Mouse (Mus musculus): ENCODE data around the gene Gm3336. TPM values are rescaled to one million over a fixed set of nuclear protein-coding genes. Genes with fewer than 3 reads are reported as not detected.
A peak's percentile ranks its signal among the peaks of the same experiment; 100 is the strongest.

Gm3336 gene
- polyA plus RNA-seq, 1 experiment from 2014 or later = 0.54 TPM

- WGBS = 82% methylated on average over 13 of the region's 13 CpGs
- no peaks in the 10 kb centered on the region for H3K9me3 ChIP-seq (ENCODE audit: low read length)
- H3K36me3 ChIP-seq (ENCODE audit: insufficient read depth, low read length) = no peaks in the 10 kb centered on the region
- no peak overlapping the region for H3K9ac ChIP-seq (replicated peaks; ENCODE audit: low read depth)
- H3K27ac ChIP-seq (ENCODE audit: low read length) = no peak overlapping the region
- peaks cover 10% of the 10 kb centered on the region; the same call in 1 of the 2 replicates for H3K4me1 ChIP-seq (ENCODE audit: insufficient read depth, low read depth, low read length)
- no peak overlapping the region for H3K4me2 ChIP-seq (replicated peaks; ENCODE audit: low read depth, low read length)
- DNase-seq (ENCODE audit: low spot score) (no peak), ATAC-seq (no peak)
- H3K27me3 ChIP-seq (replicated peaks; ENCODE audit: insufficient read depth, low read length) = peaks cover 4% of the 10 kb centered on the region; the same call in 1 of the 2 replicates
- no peak for TF ChIP-seq CTCF (IDR thresholded peaks at IDR 0.05)
- H3K4me3 ChIP-seq (ENCODE audit: low read depth, low read length) = no peak overlapping the region
Measured at GRCm38 (mm10) chr8:70750128-70750680, 31.9 kb downstream of the Gm3336 start.

- TF ChIP-seq EP300 (IDR thresholded peaks at IDR 0.05) (peak; percentile 99), CTCF (IDR thresholded peaks at IDR 0.05) (peak; percentile 80)
- H3K27ac ChIP-seq (ENCODE audit: low read length) = peak overlapping the region; percentile 97
- H3K4me1 ChIP-seq (ENCODE audit: insufficient read depth, low read depth, low read length) = peaks cover 10% of the 10 kb centered on the region; the same call in 1 of the 2 replicates
- H3K9ac ChIP-seq (replicated peaks; ENCODE audit: low read depth) = no peak overlapping the region
- H3K36me3 ChIP-seq (ENCODE audit: insufficient read depth, low read length) = peaks cover 8% of the 10 kb centered on the region; the same call in 1 of the 2 replicates
- no peaks in the 10 kb centered on the region for H3K9me3 ChIP-seq (ENCODE audit: low read length)
- no peak overlapping the region for H3K4me3 ChIP-seq (ENCODE audit: low read depth, low read length)
- DNase-seq (ENCODE audit: low spot score) = peak; percentile 97
- H3K4me2 ChIP-seq (replicated peaks; ENCODE audit: low read depth, low read length) = no peak overlapping the region
- H3K27me3 ChIP-seq (replicated peaks; ENCODE audit: insufficient read depth, low read length) = no peaks in the 10 kb centered on the region
- WGBS = 15% methylated on average over 11 of the region's 11 CpGs
- ATAC-seq = peak; percentile 56
Measured at GRCm38 (mm10) chr8:70752000-70752764, 33.8 kb downstream of the Gm3336 start.

- Histone ChIP-seq H3K9ac (replicated peaks; ENCODE audit: low read depth) (0 out of 2 replicates have a peak overlapping the region, but pooled peaks have one; percentile 16), H3K36me3 (ENCODE audit: insufficient read depth, low read length) (peaks cover 8% of the 10 kb centered on the region; the same call in 1 of the 2 replicates), H3K4me2 (replicated peaks; ENCODE audit: low read depth, low read length) (peak overlapping the region; percentile 47), H3K9me3 (ENCODE audit: low read length) (no peaks in the 10 kb centered on the region), H3K27me3 (replicated peaks; ENCODE audit: insufficient read depth, low read length) (no peaks in the 10 kb centered on the region), H3K4me3 (ENCODE audit: low read depth, low read length) (peak overlapping the region; percentile 27), H3K4me1 (ENCODE audit: insufficient read depth, low read depth, low read length) (peaks cover 10% of the 10 kb centered on the region; the same call in 1 of the 2 replicates), H3K27ac (ENCODE audit: low read length) (peak overlapping the region; percentile 97)
- ATAC-seq = peak; percentile 22
- peak; percentile 87 for DNase-seq (ENCODE audit: low spot score)
- 13% methylated on average over 21 of the region's 21 CpGs for WGBS
- TF ChIP-seq EP300 (IDR thresholded peaks at IDR 0.05) (peak; percentile 44; the same call in 1 of the 2 replicates), CTCF (IDR thresholded peaks at IDR 0.05) (no peak)
Measured at GRCm38 (mm10) chr8:70753151-70753550, 34.8 kb downstream of the Gm3336 start.

- peak within 1 kb of the TSS; percentile 92 for H3K4me2 ChIP-seq (replicated peaks; ENCODE audit: low read depth, low read length)
- no peaks in the 10 kb centered on the region for H3K27me3 ChIP-seq (replicated peaks; ENCODE audit: insufficient read depth, low read length)
- ATAC-seq (peak; percentile 92), DNase-seq (ENCODE audit: low spot score) (peak; percentile 99)
- peak within 1 kb of the TSS; percentile 57 for H3K9ac ChIP-seq (replicated peaks; ENCODE audit: low read depth)
- H3K27ac ChIP-seq (ENCODE audit: low read length) = peak within 1 kb of the TSS; percentile 97
- H3K4me3 ChIP-seq (ENCODE audit: low read depth, low read length) = peak within 1 kb of the TSS; percentile 70
- H3K36me3 ChIP-seq (ENCODE audit: insufficient read depth, low read length) = peaks cover 8% of the 10 kb centered on the region; the same call in 1 of the 2 replicates
- WGBS = 8% methylated on average over 37 of the region's 37 CpGs
- TF ChIP-seq EP300 (IDR thresholded peaks at IDR 0.05) (peak; percentile 33; the same call in 1 of the 2 replicates), CTCF (IDR thresholded peaks at IDR 0.05) (peak; percentile 24; the same call in 1 of the 2 replicates)
- peaks cover 10% of the 10 kb centered on the region; the same call in 1 of the 2 replicates for H3K4me1 ChIP-seq (ENCODE audit: insufficient read depth, low read depth, low read length)
- H3K9me3 ChIP-seq (ENCODE audit: low read length) = no peaks in the 10 kb centered on the region
Measured at GRCm38 (mm10) chr8:70754043-70754870, 35.9 kb downstream of the Gm3336 start, which contains the start of gene Rab3a. Gene Rab3a (plus strand): TSS chr8:70754679.

GRCm38 (mm10) chr8:70754871-70755660 is 36.7 kb downstream of the Gm3336 start:
- ATAC-seq = peak; percentile 29
- Histone ChIP-seq H3K27ac (ENCODE audit: low read length) (peak overlapping the region; percentile 75), H3K36me3 (ENCODE audit: insufficient read depth, low read length) (peaks cover 8% of the 10 kb centered on the region; the same call in 1 of the 2 replicates), H3K4me1 (ENCODE audit: insufficient read depth, low read depth, low read length) (peaks cover 17% of the 10 kb centered on the region; the same call in 1 of the 2 replicates), H3K9me3 (ENCODE audit: low read length) (no peaks in the 10 kb centered on the region), H3K4me2 (replicated peaks; ENCODE audit: low read depth, low read length) (peak overlapping the region; percentile 92), H3K27me3 (replicated peaks; ENCODE audit: insufficient read depth, low read length) (no peaks in the 10 kb centered on the region), H3K4me3 (ENCODE audit: low read depth, low read length) (peak overlapping the region; percentile 70), H3K9ac (replicated peaks; ENCODE audit: low read depth) (peak overlapping the region; percentile 57)
- DNase-seq (ENCODE audit: low spot score) = no peak
- TF ChIP-seq CTCF (IDR thresholded peaks at IDR 0.05) (no peak), EP300 (IDR thresholded peaks at IDR 0.05) (no peak)
- WGBS = 10% methylated on average over 49 of the region's 50 CpGs
